Mouse (Mus musculus): Measurements from ENCODE around the gene Izumo4. TPM values are rescaled to one million over a fixed set of nuclear protein-coding genes. Genes with fewer than 3 reads are reported as not detected.

Gene Izumo4
- polyA plus RNA-seq, 1 experiment from 2014 or later: 16.7 TPM

- Histone ChIP-seq H3K27ac (ENCODE audit: low read length) (no peak overlapping the region; the same call in 1 of the 2 replicates), H3K36me3 (ENCODE audit: control insufficient read depth, insufficient read depth, low read length) (no peaks in the 10 kb centered on the region; the same call in 1 of the 2 replicates), H3K27me3 (ENCODE audit: control insufficient read depth, insufficient read depth, low read length) (no peaks in the 10 kb centered on the region), H3K4me2 (replicated peaks; ENCODE audit: low read depth, low read length) (no peak overlapping the region), H3K9ac (replicated peaks; ENCODE audit: low read depth, low read length) (no peak overlapping the region; the same call in 1 of the 2 replicates), H3K9me3 (ENCODE audit: control insufficient read depth, low read depth, low read length) (no peaks in the 10 kb centered on the region), H3K4me1 (ENCODE audit: control insufficient read depth, insufficient read depth, low read length) (peaks cover 30% of the 10 kb centered on the region), H3K4me3 (ENCODE audit: low read depth, low read length) (no peak overlapping the region)
- no peak for ATAC-seq (ENCODE audit: insufficient number of reproducible peaks, insufficient read depth, low FRiP score, low read depth)
- WGBS: 59% methylated on average over 9 of the region's 9 CpGs
Measured at GRCm38 (mm10) chr10:80679556-80680259, 22.3 kb upstream of the Izumo4 start.

- Histone ChIP-seq H3K27ac (ENCODE audit: low read length) (no peak overlapping the region), H3K4me1 (ENCODE audit: control insufficient read depth, insufficient read depth, low read length) (peaks cover 25% of the 10 kb centered on the region), H3K9me3 (ENCODE audit: control insufficient read depth, low read depth, low read length) (no peaks in the 10 kb centered on the region), H3K9ac (replicated peaks; ENCODE audit: low read depth, low read length) (no peak overlapping the region), H3K4me3 (ENCODE audit: low read depth, low read length) (no peak overlapping the region), H3K4me2 (replicated peaks; ENCODE audit: low read depth, low read length) (no peak overlapping the region), H3K36me3 (ENCODE audit: control insufficient read depth, insufficient read depth, low read length) (no peaks in the 10 kb centered on the region; the same call in 1 of the 2 replicates), H3K27me3 (ENCODE audit: control insufficient read depth, insufficient read depth, low read length) (no peaks in the 10 kb centered on the region)
- no peak for ATAC-seq (ENCODE audit: insufficient number of reproducible peaks, insufficient read depth, low FRiP score, low read depth)
- WGBS: 80% methylated on average over 2 of the region's 2 CpGs
Measured at GRCm38 (mm10) chr10:80680260-80680696, 21.7 kb upstream of the Izumo4 start.

GRCm38 (mm10) chr10:80682003-80682402 is 20.0 kb upstream of the Izumo4 start:
- no peak overlapping the region for H3K4me2 ChIP-seq (replicated peaks; ENCODE audit: low read depth, low read length)
- no peak overlapping the region for H3K9ac ChIP-seq (replicated peaks; ENCODE audit: low read depth, low read length)
- peaks cover 24% of the 10 kb centered on the region for H3K4me1 ChIP-seq (ENCODE audit: control insufficient read depth, insufficient read depth, low read length)
- 95% methylated on average over 6 of the region's 6 CpGs for WGBS
- ATAC-seq (ENCODE audit: insufficient number of reproducible peaks, insufficient read depth, low FRiP score, low read depth): no peak
- peaks cover 17% of the 10 kb centered on the region; the same call in 1 of the 2 replicates for H3K36me3 ChIP-seq (ENCODE audit: control insufficient read depth, insufficient read depth, low read length)
- no peak overlapping the region for H3K27ac ChIP-seq (ENCODE audit: low read length)
- no peaks in the 10 kb centered on the region for H3K9me3 ChIP-seq (ENCODE audit: control insufficient read depth, low read depth, low read length)
- no peak overlapping the region for H3K4me3 ChIP-seq (ENCODE audit: low read depth, low read length)
- H3K27me3 ChIP-seq (ENCODE audit: control insufficient read depth, insufficient read depth, low read length): no peaks in the 10 kb centered on the region

GRCm38 (mm10) chr10:80683647-80684046 is 18.3 kb upstream of the Izumo4 start:
- 97% methylated on average over 1 of the region's 1 CpGs for WGBS
- Histone ChIP-seq H3K36me3 (ENCODE audit: control insufficient read depth, insufficient read depth, low read length) (peaks cover 21% of the 10 kb centered on the region; the same call in 1 of the 2 replicates), H3K4me2 (replicated peaks; ENCODE audit: low read depth, low read length) (no peak overlapping the region), H3K27ac (ENCODE audit: low read length) (no peak overlapping the region), H3K4me1 (ENCODE audit: control insufficient read depth, insufficient read depth, low read length) (peaks cover 8% of the 10 kb centered on the region; the same call in 1 of the 2 replicates), H3K9ac (replicated peaks; ENCODE audit: low read depth, low read length) (no peak overlapping the region), H3K9me3 (ENCODE audit: control insufficient read depth, low read depth, low read length) (no peaks in the 10 kb centered on the region), H3K4me3 (ENCODE audit: low read depth, low read length) (no peak overlapping the region), H3K27me3 (ENCODE audit: control insufficient read depth, insufficient read depth, low read length) (no peaks in the 10 kb centered on the region)
- no peak for ATAC-seq (ENCODE audit: insufficient number of reproducible peaks, insufficient read depth, low FRiP score, low read depth)

GRCm38 (mm10) chr10:80684214-80684613 is 17.8 kb upstream of the Izumo4 start:
- Histone ChIP-seq H3K27ac (ENCODE audit: low read length) (no peak overlapping the region), H3K4me1 (ENCODE audit: control insufficient read depth, insufficient read depth, low read length) (peaks cover 2% of the 10 kb centered on the region; the same call in 1 of the 2 replicates), H3K4me2 (replicated peaks; ENCODE audit: low read depth, low read length) (no peak overlapping the region), H3K9ac (replicated peaks; ENCODE audit: low read depth, low read length) (no peak overlapping the region), H3K4me3 (ENCODE audit: low read depth, low read length) (no peak overlapping the region), H3K27me3 (ENCODE audit: control insufficient read depth, insufficient read depth, low read length) (no peaks in the 10 kb centered on the region), H3K9me3 (ENCODE audit: control insufficient read depth, low read depth, low read length) (no peaks in the 10 kb centered on the region), H3K36me3 (ENCODE audit: control insufficient read depth, insufficient read depth, low read length) (peaks cover 21% of the 10 kb centered on the region; the same call in 1 of the 2 replicates)
- 62% methylated on average over 6 of the region's 6 CpGs for WGBS
- ATAC-seq (ENCODE audit: insufficient number of reproducible peaks, insufficient read depth, low FRiP score, low read depth): 0 out of 2 replicates have a peak, but pooled peaks have one; percentile 38

- Histone ChIP-seq H3K9me3 (ENCODE audit: control insufficient read depth, low read depth, low read length) (no peaks in the 10 kb centered on the region), H3K9ac (replicated peaks; ENCODE audit: low read depth, low read length) (no peak overlapping the region), H3K27me3 (ENCODE audit: control insufficient read depth, insufficient read depth, low read length) (no peaks in the 10 kb centered on the region), H3K4me1 (ENCODE audit: control insufficient read depth, insufficient read depth, low read length) (no peaks in the 10 kb centered on the region), H3K4me2 (replicated peaks; ENCODE audit: low read depth, low read length) (no peak overlapping the region), H3K4me3 (ENCODE audit: low read depth, low read length) (no peak overlapping the region), H3K27ac (ENCODE audit: low read length) (no peak overlapping the region), H3K36me3 (ENCODE audit: control insufficient read depth, insufficient read depth, low read length) (peaks cover 29% of the 10 kb centered on the region)
- ATAC-seq (ENCODE audit: insufficient number of reproducible peaks, insufficient read depth, low FRiP score, low read depth): no peak
- 77% methylated on average over 4 of the region's 4 CpGs for WGBS
Measured at GRCm38 (mm10) chr10:80684984-80685383, 17.0 kb upstream of the Izumo4 start.

- H3K4me2 ChIP-seq (replicated peaks; ENCODE audit: low read depth, low read length): no peak overlapping the region
- H3K4me3 ChIP-seq (ENCODE audit: low read depth, low read length): no peak overlapping the region
- no peaks in the 10 kb centered on the region for H3K9me3 ChIP-seq (ENCODE audit: control insufficient read depth, low read depth, low read length)
- no peak overlapping the region for H3K9ac ChIP-seq (replicated peaks; ENCODE audit: low read depth, low read length)
- 92% methylated on average over 3 of the region's 3 CpGs for WGBS
- H3K27me3 ChIP-seq (ENCODE audit: control insufficient read depth, insufficient read depth, low read length): no peaks in the 10 kb centered on the region
- H3K36me3 ChIP-seq (ENCODE audit: control insufficient read depth, insufficient read depth, low read length): peaks cover 40% of the 10 kb centered on the region
- H3K4me1 ChIP-seq (ENCODE audit: control insufficient read depth, insufficient read depth, low read length): no peaks in the 10 kb centered on the region
- no peak overlapping the region for H3K27ac ChIP-seq (ENCODE audit: low read length)
- ATAC-seq (ENCODE audit: insufficient number of reproducible peaks, insufficient read depth, low FRiP score, low read depth): no peak
Measured at GRCm38 (mm10) chr10:80686617-80687016, 15.4 kb upstream of the Izumo4 start.

GRCm38 (mm10) chr10:80687850-80688249 is 14.1 kb upstream of the Izumo4 start:
- Histone ChIP-seq H3K36me3 (ENCODE audit: control insufficient read depth, insufficient read depth, low read length) (peaks cover 40% of the 10 kb centered on the region), H3K9ac (replicated peaks; ENCODE audit: low read depth, low read length) (no peak overlapping the region), H3K27ac (ENCODE audit: low read length) (no peak overlapping the region), H3K4me3 (ENCODE audit: low read depth, low read length) (no peak overlapping the region), H3K4me2 (replicated peaks; ENCODE audit: low read depth, low read length) (no peak overlapping the region), H3K9me3 (ENCODE audit: control insufficient read depth, low read depth, low read length) (no peaks in the 10 kb centered on the region), H3K4me1 (ENCODE audit: control insufficient read depth, insufficient read depth, low read length) (no peaks in the 10 kb centered on the region), H3K27me3 (ENCODE audit: control insufficient read depth, insufficient read depth, low read length) (no peaks in the 10 kb centered on the region)
- WGBS: 37% methylated on average over 5 of the region's 5 CpGs
- peak; percentile 83; the same call in 1 of the 2 replicates for ATAC-seq (ENCODE audit: insufficient number of reproducible peaks, insufficient read depth, low FRiP score, low read depth)
